8 mouse cellular contexts compared by ENCODE assay signal in the genomic region with DNA sequence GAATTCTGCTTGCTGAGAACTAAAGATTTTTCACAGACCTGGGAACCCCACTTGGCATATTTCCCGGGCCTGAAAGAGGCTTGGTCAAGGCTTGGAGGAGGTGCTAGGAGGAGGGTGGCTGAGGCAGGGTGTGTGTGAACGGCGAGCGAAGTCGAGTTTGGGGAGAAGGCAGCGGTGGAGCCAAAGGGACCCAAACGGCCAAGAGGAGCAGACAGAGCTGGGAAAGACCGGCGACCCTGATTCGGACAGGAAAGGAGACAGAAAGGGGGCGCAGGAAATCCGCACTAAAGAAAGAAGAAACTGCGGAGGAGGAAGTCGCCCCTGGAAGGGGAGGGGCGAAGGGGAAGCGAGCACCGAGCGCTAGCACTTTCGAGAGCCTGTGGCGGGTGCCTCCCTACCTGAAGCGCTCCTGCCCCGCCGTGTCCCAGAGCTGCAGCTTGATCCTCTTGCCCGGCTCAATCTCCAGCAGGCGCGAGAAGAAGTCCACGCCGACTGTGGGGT. TPM values are rescaled to one million over a fixed set of nuclear protein-coding genes. Genes with fewer than 3 reads are reported as not detected.
A peak's percentile ranks its signal among the peaks of the same experiment; 100 is the strongest.
DNase-seq lines count a peak whose midpoint lies in the region; ATAC-seq lines count a peak whose summit lies in the region.

No protein-coding gene starts in this region.

- H3K36me3 ChIP-seq in embryonic facial prominence, embryonic 12.5 days, result no peaks in the 10 kb centered on the region
- H3K36me3 ChIP-seq in heart, embryonic 16.5 days (ENCODE audit: control insufficient read depth, insufficient read depth), result no peaks in the 10 kb centered on the region

- peak; percentile 64; the same call in 1 of the 2 replicates for ATAC-seq in embryonic facial prominence, embryonic 12.5 days (ENCODE audit: insufficient number of reproducible peaks, insufficient read depth, low FRiP score, low TSS enrichment)
- peak; percentile 33; the same call in 1 of the 2 replicates for ATAC-seq in heart, embryonic 16.5 days (replicated peaks; ENCODE audit: extremely low read depth, insufficient read depth, low FRiP score)
- peak; percentile 36 for ATAC-seq in megakaryocyte progenitor cell, adult 5-6 weeks (replicated peaks; ENCODE audit: poor library complexity)

- no peaks in the 10 kb centered on the region for H3K27me3 ChIP-seq in embryonic facial prominence, embryonic 12.5 days
- peaks cover 11% of the 10 kb centered on the region for H3K27me3 ChIP-seq in heart, embryonic 16.5 days (ENCODE audit: control insufficient read depth, insufficient read depth, low read length)

- no peak overlapping the region; the same call in 1 of the 2 replicates for H3K9ac ChIP-seq in embryonic facial prominence, embryonic 12.5 days
- H3K9ac ChIP-seq in heart, embryonic 16.5 days (ENCODE audit: low read length), result no peak overlapping the region

- H3K27ac ChIP-seq in embryonic facial prominence, embryonic 12.5 days, result no peak overlapping the region
- H3K27ac ChIP-seq in heart, embryonic 16.5 days (ENCODE audit: low read length), result no peak overlapping the region

- no peaks in the 10 kb centered on the region for H3K9me3 ChIP-seq in embryonic facial prominence, embryonic 12.5 days
- no peaks in the 10 kb centered on the region for H3K9me3 ChIP-seq in heart, embryonic 16.5 days (replicated peaks; ENCODE audit: control insufficient read depth, low read length)

- 1% methylated on average over 28 of the region's 28 CpGs for WGBS in embryonic facial prominence, embryonic 12.5 days
- under 1% methylated on average over 28 of the region's 28 CpGs for WGBS in heart, embryonic 16.5 days

- H3K4me1 ChIP-seq in embryonic facial prominence, embryonic 12.5 days, result 0 out of 2 replicates have a peak, but pooled peaks cover 4% of the 10 kb centered on the region
- peaks cover 7% of the 10 kb centered on the region for H3K4me1 ChIP-seq in heart, embryonic 16.5 days (ENCODE audit: control insufficient read depth, insufficient read depth, low read length)

- peak overlapping the region; percentile 50 for H3K4me3 ChIP-seq in embryonic facial prominence, embryonic 12.5 days
- H3K4me3 ChIP-seq in heart, embryonic 16.5 days (ENCODE audit: low read length), result peak overlapping the region; percentile 51

- DNase-seq in retina, postnatal 1 day, result peak; percentile 57
- no peak for DNase-seq in retina, embryonic 14.5 days (ENCODE audit: low spot score)
- DNase-seq in left cerebral cortex, postnatal 4 days, result peak; percentile 46
- DNase-seq in spleen, postnatal 14 days (ENCODE audit: low spot score in 2 of 2), result peak; percentile 34 to 45
- DNase-seq in Muller cell, postnatal 12 days (ENCODE audit: inconsistent ontology term), result no peak

- intact Hi-C loops in left cerebral cortex, postnatal 4 days (cut with DNase I), result loop anchor here (10.0 kb wide), 1 partner anchor 119 kb away; no protein-coding TSS in a partner anchor

- peak overlapping the region; percentile 91 for H3K4me2 ChIP-seq in embryonic facial prominence, embryonic 12.5 days (replicated peaks)
- H3K4me2 ChIP-seq in heart, embryonic 16.5 days (ENCODE audit: low read depth, low read length), result peak overlapping the region; percentile 77

RNA-seq across cellular contexts. Expression of a gene that starts 0.5 kb away (rescaled TPM):
- 0.97 and 1.3 TPM in 2 replicates for polyA plus RNA-seq in embryonic facial prominence, embryonic 12.5 days (2016; fragmentation: Nextera tagmentation; extraction: Ambion mirVana)
- polyA plus RNA-seq in heart, embryonic 16.5 days (2015; fragmentation: Nextera tagmentation; extraction: Ambion mirVana), result 0.12 and 0.30 TPM in 2 replicates
- 1 to 10 TPM; 2.0 to 2.1 TPM for total RNA-seq in left cerebral cortex, postnatal 4 days (2021)
- total RNA-seq in megakaryocyte progenitor cell, adult 5-6 weeks (2015), result 0.64 TPM in 1 of 2 replicates, not detected in the other
- 0.17 and 0.21 TPM in 2 replicates for total RNA-seq in megakaryocyte progenitor cell, adult 5-6 weeks (2017)

RNA-seq across cellular contexts. Expression of a gene that starts 35.7 kb away (rescaled TPM):
- 44.0 and 45.8 TPM in 2 replicates for polyA plus RNA-seq in embryonic facial prominence, embryonic 12.5 days (2016; fragmentation: Nextera tagmentation; extraction: Ambion mirVana)
- polyA plus RNA-seq in heart, embryonic 16.5 days (2015; fragmentation: Nextera tagmentation; extraction: Ambion mirVana), result 23.9 and 25.3 TPM in 2 replicates
- 10 to 100 TPM; 51.7 to 53.5 TPM for total RNA-seq in left cerebral cortex, postnatal 4 days (2021)
- 26.4 and 28.2 TPM in 2 replicates for total RNA-seq in megakaryocyte progenitor cell, adult 5-6 weeks (2015)
- 48.9 and 55.3 TPM in 2 replicates for total RNA-seq in megakaryocyte progenitor cell, adult 5-6 weeks (2017)

Comparison
In these comparisons a context has a peak if more than half of its experiments do, and no peak if none do; other contexts are left out.
1. DNase-seq: peak in retina, postnatal 1 day (single experiment), left cerebral cortex, postnatal 4 days (single experiment) and spleen, postnatal 14 days (2 of 2); none in retina, embryonic 14.5 days (single experiment) and Muller cell, postnatal 12 days (single experiment).
2. Peak in every context shown above with its lines, with median percentiles within 50 percentile points of each other: ATAC-seq.